Mouse (Mus musculus): ENCODE measurements around the gene Coa6. TPM values are rescaled to one million over a fixed set of nuclear protein-coding genes. Genes with fewer than 3 reads are reported as not detected.

Gene Coa6
- polyA plus RNA-seq, 1 experiment, result 7.6 TPM

GRCm38 (mm10) chr8:126429635-126430034, 7.3 kb downstream of the Coa6 start:
- H3K4me3 ChIP-seq (replicated peaks; ENCODE audit: control insufficient read depth, low read depth, low read length), result no peak overlapping the region
- 88% methylated on average over 5 of the region's 5 CpGs for WGBS
- TF ChIP-seq CTCF (IDR thresholded peaks at IDR 0.05; ENCODE audit: control insufficient read depth, insufficient read depth, low read length) (no peak), POLR2A (IDR thresholded peaks at IDR 0.05; ENCODE audit: borderline replicate concordance, control insufficient read depth, low read depth, low read length) (no peak)
- no peak overlapping the region for H3K27ac ChIP-seq (ENCODE audit: control insufficient read depth, insufficient read depth, low read depth, low read length, poor library complexity)
- H3K4me1 ChIP-seq (ENCODE audit: control insufficient read depth, insufficient read depth, low read length), result no peaks in the 10 kb centered on the region

GRCm38 (mm10) chr8:126433827-126434226, 11.5 kb downstream of the Coa6 start:
- no peak overlapping the region for H3K27ac ChIP-seq (ENCODE audit: control insufficient read depth, insufficient read depth, low read depth, low read length, poor library complexity)
- 82% methylated on average over 7 of the region's 7 CpGs for WGBS
- TF ChIP-seq POLR2A (IDR thresholded peaks at IDR 0.05; ENCODE audit: borderline replicate concordance, control insufficient read depth, low read depth, low read length) (no peak), CTCF (IDR thresholded peaks at IDR 0.05; ENCODE audit: control insufficient read depth, insufficient read depth, low read length) (0 out of 2 replicates have a peak, but pooled peaks have one; percentile 7)
- no peaks in the 10 kb centered on the region for H3K4me1 ChIP-seq (ENCODE audit: control insufficient read depth, insufficient read depth, low read length)
- H3K4me3 ChIP-seq (replicated peaks; ENCODE audit: control insufficient read depth, low read depth, low read length), result no peak overlapping the region

- H3K4me3 ChIP-seq (replicated peaks; ENCODE audit: control insufficient read depth, low read depth, low read length), result no peak overlapping the region
- no peaks in the 10 kb centered on the region for H3K4me1 ChIP-seq (ENCODE audit: control insufficient read depth, insufficient read depth, low read length)
- 76% methylated on average over 2 of the region's 2 CpGs for WGBS
- TF ChIP-seq POLR2A (IDR thresholded peaks at IDR 0.05; ENCODE audit: borderline replicate concordance, control insufficient read depth, low read depth, low read length), result no peak
- no peak for TF ChIP-seq CTCF (IDR thresholded peaks at IDR 0.05; ENCODE audit: control insufficient read depth, insufficient read depth, low read length)
- no peak overlapping the region for H3K27ac ChIP-seq (ENCODE audit: control insufficient read depth, insufficient read depth, low read depth, low read length, poor library complexity)
Observed at GRCm38 (mm10) chr8:126438937-126439336, 16.6 kb downstream of the Coa6 start.

- Histone ChIP-seq H3K27ac (ENCODE audit: control insufficient read depth, insufficient read depth, low read depth, low read length, poor library complexity) (no peak overlapping the region), H3K4me3 (replicated peaks; ENCODE audit: control insufficient read depth, low read depth, low read length) (no peak overlapping the region), H3K4me1 (ENCODE audit: control insufficient read depth, insufficient read depth, low read length) (no peaks in the 10 kb centered on the region)
- TF ChIP-seq POLR2A (IDR thresholded peaks at IDR 0.05; ENCODE audit: borderline replicate concordance, control insufficient read depth, low read depth, low read length) (no peak), CTCF (IDR thresholded peaks at IDR 0.05; ENCODE audit: control insufficient read depth, insufficient read depth, low read length) (no peak)
- 95% methylated on average over 8 of the region's 8 CpGs for WGBS
Observed at GRCm38 (mm10) chr8:126451158-126451557, 28.8 kb downstream of the Coa6 start.

GRCm38 (mm10) chr8:126455383-126455782, 33.1 kb downstream of the Coa6 start:
- H3K27ac ChIP-seq (ENCODE audit: control insufficient read depth, insufficient read depth, low read depth, low read length, poor library complexity), result no peak overlapping the region
- 96% methylated on average over 7 of the region's 7 CpGs for WGBS
- no peaks in the 10 kb centered on the region for H3K4me1 ChIP-seq (ENCODE audit: control insufficient read depth, insufficient read depth, low read length)
- no peak for TF ChIP-seq CTCF (IDR thresholded peaks at IDR 0.05; ENCODE audit: control insufficient read depth, insufficient read depth, low read length)
- TF ChIP-seq POLR2A (IDR thresholded peaks at IDR 0.05; ENCODE audit: borderline replicate concordance, control insufficient read depth, low read depth, low read length), result no peak
- H3K4me3 ChIP-seq (replicated peaks; ENCODE audit: control insufficient read depth, low read depth, low read length), result no peak overlapping the region

GRCm38 (mm10) chr8:126460274-126460673, 38.0 kb downstream of the Coa6 start:
- TF ChIP-seq POLR2A (IDR thresholded peaks at IDR 0.05; ENCODE audit: borderline replicate concordance, control insufficient read depth, low read depth, low read length), result no peak
- peak; percentile 70 for TF ChIP-seq CTCF (IDR thresholded peaks at IDR 0.05; ENCODE audit: control insufficient read depth, insufficient read depth, low read length)
- 51% methylated on average over 3 of the region's 3 CpGs for WGBS
- H3K4me3 ChIP-seq (replicated peaks; ENCODE audit: control insufficient read depth, low read depth, low read length), result no peak overlapping the region
- no peaks in the 10 kb centered on the region; the same call in 1 of the 2 replicates for H3K4me1 ChIP-seq (ENCODE audit: control insufficient read depth, insufficient read depth, low read length)
- H3K27ac ChIP-seq (ENCODE audit: control insufficient read depth, insufficient read depth, low read depth, low read length, poor library complexity), result no peak overlapping the region

GRCm38 (mm10) chr8:126461735-126462134, 39.4 kb downstream of the Coa6 start:
- Histone ChIP-seq H3K4me3 (replicated peaks; ENCODE audit: control insufficient read depth, low read depth, low read length) (no peak overlapping the region), H3K4me1 (ENCODE audit: control insufficient read depth, insufficient read depth, low read length) (no peaks in the 10 kb centered on the region; the same call in 1 of the 2 replicates), H3K27ac (ENCODE audit: control insufficient read depth, insufficient read depth, low read depth, low read length, poor library complexity) (no peak overlapping the region)
- TF ChIP-seq CTCF (IDR thresholded peaks at IDR 0.05; ENCODE audit: control insufficient read depth, insufficient read depth, low read length), result no peak
- TF ChIP-seq POLR2A (IDR thresholded peaks at IDR 0.05; ENCODE audit: borderline replicate concordance, control insufficient read depth, low read depth, low read length), result no peak
- 62% methylated on average over 7 of the region's 7 CpGs for WGBS

GRCm38 (mm10) chr8:126464071-126464470, 41.8 kb downstream of the Coa6 start:
- no peak overlapping the region for H3K27ac ChIP-seq (ENCODE audit: control insufficient read depth, insufficient read depth, low read depth, low read length, poor library complexity)
- H3K4me3 ChIP-seq (replicated peaks; ENCODE audit: control insufficient read depth, low read depth, low read length), result no peak overlapping the region
- TF ChIP-seq CTCF (IDR thresholded peaks at IDR 0.05; ENCODE audit: control insufficient read depth, insufficient read depth, low read length) (no peak), POLR2A (IDR thresholded peaks at IDR 0.05; ENCODE audit: borderline replicate concordance, control insufficient read depth, low read depth, low read length) (no peak)
- no peaks in the 10 kb centered on the region; the same call in 1 of the 2 replicates for H3K4me1 ChIP-seq (ENCODE audit: control insufficient read depth, insufficient read depth, low read length)
- WGBS, result 75% methylated on average over 7 of the region's 7 CpGs

GRCm38 (mm10) chr8:126473802-126474298, 51.5 kb downstream of the Coa6 start:
- Histone ChIP-seq H3K4me1 (ENCODE audit: control insufficient read depth, insufficient read depth, low read length) (no peaks in the 10 kb centered on the region; the same call in 1 of the 2 replicates), H3K4me3 (replicated peaks; ENCODE audit: control insufficient read depth, low read depth, low read length) (peak overlapping the region; percentile 89), H3K27ac (ENCODE audit: control insufficient read depth, insufficient read depth, low read depth, low read length, poor library complexity) (peak overlapping the region; percentile 38)
- TF ChIP-seq CTCF (IDR thresholded peaks at IDR 0.05; ENCODE audit: control insufficient read depth, insufficient read depth, low read length) (no peak), POLR2A (IDR thresholded peaks at IDR 0.05; ENCODE audit: borderline replicate concordance, control insufficient read depth, low read depth, low read length) (no peak)
- 10% methylated on average over 16 of the region's 16 CpGs for WGBS
